Mouse (Mus musculus) kidney, embryonic 14.5 days (tissue): ENCODE measurements at regions not wholly inside any gene's neighbourhood (a gene's known extent, or its start where the extent isn't known, plus 50 kb on each side); places are given as distances from the start of the nearest gene placed in this dataset.
A peak's percentile ranks its signal among the peaks of the same experiment; 100 is the strongest.

Experiments
- ATAC-seq: fragments of 200-750 bp; cut with Nextera tagmentation; 2 replicates; pipeline ENCODE4 v1.8.0; 2017; ENCODE audit warnings: moderate number of reproducible peaks, mild to moderate bottlenecking, moderate TSS enrichment, moderate library complexity; ENCODE audit not compliant: low FRiP score, low TSS enrichment
- H3K27ac ChIP-seq: fragments of 300-500 bp; sonication (generic); 2 replicates; pipeline ENCODE4 v1.5.1; 2014; ENCODE audit warnings: low read depth, mild to moderate bottlenecking, low read length, moderate library complexity, mixed read lengths
- H3K27me3 ChIP-seq: fragments of 300-500 bp; sonication (generic); 2 replicates; pipeline ENCODE4 v1.6.1; 2014; ENCODE audit warnings: mild to moderate bottlenecking, low read length; ENCODE audit not compliant: control insufficient read depth, insufficient read depth
- H3K36me3 ChIP-seq: fragments of 300-500 bp; sonication (generic); 2 replicates; pipeline ENCODE4 v1.6.1; 2014; ENCODE audit warnings: low read length, mixed read lengths; ENCODE audit not compliant: control insufficient read depth, insufficient read depth
- H3K4me1 ChIP-seq: fragments of 300-500 bp; sonication (generic); 2 replicates; pipeline ENCODE4 v1.6.1; 2014; ENCODE audit warnings: low read length, mixed read lengths; ENCODE audit not compliant: control insufficient read depth, insufficient read depth
- H3K4me2 ChIP-seq: fragments of 300-500 bp; sonication (generic); replicated peaks from 2 replicates; pipeline ENCODE4 v1.6.1; 2014; ENCODE audit warnings: low read depth, mild to moderate bottlenecking, low read length
- H3K4me3 ChIP-seq: fragments of 300-500 bp; sonication (generic); 2 replicates; pipeline ENCODE4 v1.5.1; 2014; ENCODE audit warnings: mild to moderate bottlenecking, low read length
- H3K9ac ChIP-seq: fragments of 300-500 bp; sonication (generic); 2 replicates; pipeline ENCODE4 v1.6.1; 2014; ENCODE audit warnings: low read depth, mild to moderate bottlenecking, low read length, moderate library complexity
- H3K9me3 ChIP-seq: fragments of 300-500 bp; sonication (generic); 2 replicates; pipeline ENCODE4 v1.6.1; 2016; ENCODE audit warnings: low read length; ENCODE audit not compliant: control insufficient read depth
- WGBS: fragments of 180-500 bp; shearing (Covaris S2); extraction: QIAGEN DNeasy Blood & Tissue Kit; methylation state at CpG from one replicate; pipeline ENCODE4 v1.1.7; 2014; 5-methylcytosine and 5-hydroxymethylcytosine counted together

GRCm38 (mm10) chr5:116776450-116776849 lies 184.8 kb upstream of the Srrm4 start:
- H3K4me1 ChIP-seq: no peaks in the 10 kb centered on the region
- no peak overlapping the region for H3K4me2 ChIP-seq
- 38% methylated on average over 2 of the region's 2 CpGs for WGBS
- H3K27me3 ChIP-seq: no peaks in the 10 kb centered on the region
- H3K9me3 ChIP-seq: no peaks in the 10 kb centered on the region
- H3K27ac ChIP-seq: no peak overlapping the region
- no peaks in the 10 kb centered on the region for H3K36me3 ChIP-seq
- H3K4me3 ChIP-seq: no peak overlapping the region
- no peak for ATAC-seq
- no peak overlapping the region for H3K9ac ChIP-seq

GRCm38 (mm10) chr5:116766261-116766660 lies 174.6 kb upstream of the Srrm4 start:
- no peaks in the 10 kb centered on the region for H3K4me1 ChIP-seq
- peaks cover 5% of the 10 kb centered on the region; the same call in 1 of the 2 replicates for H3K9me3 ChIP-seq
- no peak overlapping the region for H3K4me2 ChIP-seq
- no peak for ATAC-seq
- no peak overlapping the region for H3K9ac ChIP-seq
- 92% methylated on average over 2 of the region's 2 CpGs for WGBS
- no peaks in the 10 kb centered on the region for H3K36me3 ChIP-seq
- H3K27me3 ChIP-seq: no peaks in the 10 kb centered on the region
- H3K4me3 ChIP-seq: no peak overlapping the region
- no peak overlapping the region for H3K27ac ChIP-seq

- 91% methylated on average over 6 of the region's 6 CpGs for WGBS
- H3K9me3 ChIP-seq: peaks cover 7% of the 10 kb centered on the region; the same call in 1 of the 2 replicates
- H3K36me3 ChIP-seq: no peaks in the 10 kb centered on the region
- no peak overlapping the region for H3K9ac ChIP-seq
- no peak overlapping the region for H3K4me2 ChIP-seq
- H3K27me3 ChIP-seq: no peaks in the 10 kb centered on the region
- no peak overlapping the region for H3K4me3 ChIP-seq
- H3K4me1 ChIP-seq: no peaks in the 10 kb centered on the region
- no peak overlapping the region for H3K27ac ChIP-seq
- ATAC-seq: no peak
Observed at GRCm38 (mm10) chr5:116761323-116761722, 169.7 kb upstream of the Srrm4 start.

- no peak overlapping the region for H3K27ac ChIP-seq
- no peaks in the 10 kb centered on the region for H3K36me3 ChIP-seq
- no peak overlapping the region for H3K4me3 ChIP-seq
- no peaks in the 10 kb centered on the region for H3K4me1 ChIP-seq
- ATAC-seq: no peak
- no peaks in the 10 kb centered on the region for H3K27me3 ChIP-seq
- H3K9ac ChIP-seq: no peak overlapping the region
- WGBS: 40% methylated on average over 14 of the region's 14 CpGs
- H3K4me2 ChIP-seq: no peak overlapping the region
- H3K9me3 ChIP-seq: 0 out of 2 replicates have a peak, but pooled peaks cover 3% of the 10 kb centered on the region
Observed at GRCm38 (mm10) chr5:116758687-116759086, 167.1 kb upstream of the Srrm4 start.

GRCm38 (mm10) chr5:116752941-116753340 lies 161.3 kb upstream of the Srrm4 start:
- ATAC-seq: no peak
- Histone ChIP-seq H3K4me1 (no peaks in the 10 kb centered on the region), H3K9me3 (no peaks in the 10 kb centered on the region), H3K36me3 (no peaks in the 10 kb centered on the region), H3K4me3 (no peak overlapping the region), H3K27ac (no peak overlapping the region), H3K27me3 (no peaks in the 10 kb centered on the region), H3K4me2 (no peak overlapping the region), H3K9ac (no peak overlapping the region)
- WGBS: 88% methylated on average over 2 of the region's 2 CpGs

GRCm38 (mm10) chr5:116752096-116752495 lies 160.5 kb upstream of the Srrm4 start:
- no peaks in the 10 kb centered on the region for H3K9me3 ChIP-seq
- no peaks in the 10 kb centered on the region for H3K4me1 ChIP-seq
- 59% methylated on average over 1 of the region's 1 CpGs for WGBS
- H3K4me3 ChIP-seq: no peak overlapping the region
- no peak overlapping the region for H3K9ac ChIP-seq
- H3K36me3 ChIP-seq: no peaks in the 10 kb centered on the region
- no peak for ATAC-seq
- no peaks in the 10 kb centered on the region for H3K27me3 ChIP-seq
- no peak overlapping the region for H3K27ac ChIP-seq
- H3K4me2 ChIP-seq: no peak overlapping the region

- 0 out of 2 replicates have a peak, but pooled peaks cover 3% of the 10 kb centered on the region for H3K4me1 ChIP-seq
- no peak overlapping the region for H3K4me3 ChIP-seq
- no peak overlapping the region for H3K9ac ChIP-seq
- H3K36me3 ChIP-seq: no peaks in the 10 kb centered on the region
- no peak overlapping the region for H3K4me2 ChIP-seq
- ATAC-seq: no peak
- 87% methylated on average over 4 of the region's 4 CpGs for WGBS
- no peaks in the 10 kb centered on the region for H3K27me3 ChIP-seq
- no peaks in the 10 kb centered on the region for H3K9me3 ChIP-seq
- no peak overlapping the region for H3K27ac ChIP-seq
Observed at GRCm38 (mm10) chr5:116745776-116746175, 154.2 kb upstream of the Srrm4 start.

- WGBS: 19% methylated on average over 10 of the region's 10 CpGs
- H3K27ac ChIP-seq: no peak overlapping the region
- H3K9ac ChIP-seq: no peak overlapping the region
- H3K4me2 ChIP-seq: no peak overlapping the region
- H3K4me3 ChIP-seq: no peak overlapping the region
- H3K27me3 ChIP-seq: no peaks in the 10 kb centered on the region
- H3K36me3 ChIP-seq: no peaks in the 10 kb centered on the region
- peak; percentile 62; the same call in 1 of the 2 replicates for ATAC-seq
- 0 out of 2 replicates have a peak, but pooled peaks cover 3% of the 10 kb centered on the region for H3K4me1 ChIP-seq
- H3K9me3 ChIP-seq: no peaks in the 10 kb centered on the region
Observed at GRCm38 (mm10) chr5:116744389-116744788, 152.8 kb upstream of the Srrm4 start.

- no peak overlapping the region for H3K27ac ChIP-seq
- H3K9me3 ChIP-seq: no peaks in the 10 kb centered on the region
- ATAC-seq: no peak
- WGBS: 83% methylated on average over 4 of the region's 4 CpGs
- H3K4me2 ChIP-seq: no peak overlapping the region
- no peak overlapping the region for H3K4me3 ChIP-seq
- no peaks in the 10 kb centered on the region for H3K27me3 ChIP-seq
- no peak overlapping the region for H3K9ac ChIP-seq
- H3K36me3 ChIP-seq: no peaks in the 10 kb centered on the region
- H3K4me1 ChIP-seq: no peaks in the 10 kb centered on the region
Observed at GRCm38 (mm10) chr5:116735622-116736021, 144.0 kb upstream of the Srrm4 start.
